Mouse (Mus musculus) heart, adult 10 weeks (tissue): ENCODE data around the gene Frs3. TPM values are rescaled to one million over a fixed set of nuclear protein-coding genes. Genes with fewer than 3 reads are reported as not detected.

Experiments used
- polyA plus RNA-seq: library from polyadenylated mRNA; stranded (reverse); fragments of 350-450 nt; fragmentation: Illumina TruSeq; extraction: RNeasy Lipid Tissue Mini Kit (QIAGEN cat#74804); gene quantifications from one replicate; pipeline ENCODE4 v1.2.3, GENCODE M21; 2014; ENCODE audit warnings: low read depth, low replicate concordance

Gene Frs3
- polyA plus RNA-seq = 6.2 TPM

DNA sequence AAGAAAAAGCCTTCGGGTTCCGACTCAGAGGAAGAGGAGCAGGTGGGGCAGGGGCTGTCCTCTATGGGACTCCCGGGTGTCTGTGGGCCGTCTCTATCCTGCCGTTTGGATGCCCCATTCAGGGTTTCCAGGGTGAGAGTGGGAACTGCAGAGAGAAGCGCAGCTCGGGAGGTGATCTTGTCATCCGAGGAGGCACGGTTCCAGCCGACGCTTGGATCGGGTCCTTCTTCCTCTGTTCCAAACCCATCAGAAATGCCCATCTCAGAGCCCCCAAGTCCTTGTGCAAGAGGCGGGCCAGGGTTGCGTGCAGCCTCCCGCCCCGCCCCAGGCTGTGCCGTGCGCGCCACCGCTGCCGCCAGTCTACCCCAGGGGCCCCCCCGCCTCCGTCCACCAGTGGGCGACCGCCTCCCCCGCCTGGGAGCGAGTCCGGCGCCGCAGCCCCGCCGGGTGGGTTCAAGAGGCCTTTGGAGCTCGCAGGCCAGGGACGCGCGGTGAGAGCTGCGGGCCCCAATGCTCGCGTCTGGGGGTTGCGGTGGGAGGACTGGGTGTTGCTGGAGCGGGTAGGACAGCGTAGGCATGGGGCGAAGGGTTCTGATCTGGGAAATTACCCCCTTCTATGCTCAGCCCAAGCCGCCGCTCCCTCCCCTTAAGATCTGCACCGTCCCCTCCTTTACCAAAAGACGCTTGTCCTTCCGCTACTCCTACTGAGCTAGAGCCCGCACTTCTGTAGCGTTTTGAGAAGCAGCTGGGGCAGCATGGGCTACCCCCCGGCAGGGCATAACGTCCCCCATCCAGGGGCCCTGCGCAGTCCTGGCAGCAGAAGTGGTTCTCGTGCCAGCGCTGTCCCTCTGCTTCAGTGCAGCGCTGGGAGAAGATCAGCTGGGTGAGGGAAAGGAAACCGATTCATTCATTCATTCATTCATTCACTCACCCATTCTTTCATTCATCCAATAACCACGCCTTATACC lies at the start of gene Frs3:
Gene Frs3, plus strand, starts transcription at position 423 of the 968 bp plus-strand sequence.

GRCm38 (mm10) chr17:47688344-47688607 lies 554 bp upstream of the Frs3 start, which contains the start of gene Tomm6:
Gene Tomm6 (minus strand): TSS chr17:47688386.

DNA sequence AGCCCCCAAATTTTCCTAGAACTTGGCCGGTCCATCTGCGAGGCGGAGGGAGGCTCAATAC lies 5.4 kb downstream of the Frs3 start, which contains the start of gene Gm21981:
Gene Gm21981, minus strand, starts transcription at position 14 of the 61 bp plus-strand sequence.

GRCm38 (mm10) chr17:47694503-47695336 lies 5.9 kb downstream of the Frs3 start, which contains the start of gene Prickle4:
Gene Prickle4 (minus strand): TSS chr17:47694736.

GRCm38 (mm10) chr17:47726566-47726965 lies 37.7 kb downstream of the Frs3 start, which contains the start of gene Pgc:
Gene Pgc (plus strand): TSS chr17:47726842.

GRCm38 (mm10) chr17:47736856-47737255 lies 48.0 kb downstream of the Frs3 start, which contains the start of gene Tfeb:
Gene Tfeb (plus strand): TSS chr17:47737030.

Other genes with a start within 250 kb of the Frs3 start
- 13.7 TPM for gene Taf8, start 186.7 kb upstream of the Frs3 start, polyA plus RNA-seq
- 62.7 TPM for gene Ccnd3, start 184.0 kb upstream of the Frs3 start, polyA plus RNA-seq
- gene Bysl, start 77.5 kb upstream of the Frs3 start, polyA plus RNA-seq = 16.3 TPM
- gene Med20, start 77.4 kb upstream of the Frs3 start, polyA plus RNA-seq = 19.7 TPM
- 2.2 TPM for gene Gm20517, start 77.4 kb upstream of the Frs3 start, polyA plus RNA-seq
- gene Usp49, start 58.3 kb upstream of the Frs3 start, polyA plus RNA-seq = 2.6 TPM
- 89.7 TPM for gene Tomm6, start 644 bp upstream of the Frs3 start, polyA plus RNA-seq
- gene Gm21981, start 5.4 kb downstream of the Frs3 start, polyA plus RNA-seq = 0.63 TPM
- gene Prickle4, start 5.7 kb downstream of the Frs3 start, polyA plus RNA-seq = 2.8 TPM
- gene Pgc, start 37.8 kb downstream of the Frs3 start, polyA plus RNA-seq = not detected
- gene Tfeb, start 48.0 kb downstream of the Frs3 start, polyA plus RNA-seq = 29.8 TPM
- 4.4 TPM for gene Mdfi, start 145.7 kb downstream of the Frs3 start, polyA plus RNA-seq
- gene Foxp4, start 235.6 kb downstream of the Frs3 start, polyA plus RNA-seq = 8.5 TPM